Mouse (Mus musculus) MEL (cell line): ENCODE data around the gene Rbpms2. TPM values are rescaled to one million over a fixed set of nuclear protein-coding genes. Genes with fewer than 3 reads are reported as not detected.

Experiments
- DNase-seq: peaks from one replicate; pipeline ENCODE4 v3.0.0; 2011; ENCODE audit warnings: low read depth, low spot score
- H3K27ac ChIP-seq: 2 replicates; pipeline ENCODE4 v1.5.1; 2012; ENCODE audit warnings: low read depth, mild to moderate bottlenecking, control low read depth, low read length, moderate library complexity; ENCODE audit not compliant: control insufficient read depth
- H3K27me3 ChIP-seq, 2 experiments: fragments of 150-350 bp in 1 of 2; sonication (generic) in 1 of 2; 2 replicates each; pipeline ENCODE4 v1.6.1; 2012; ENCODE audit warnings: low read length in 2 of 2, mild to moderate bottlenecking in 2 of 2, improper control_type of control experiment in 1 of 2, moderate library complexity in 1 of 2; ENCODE audit not compliant: insufficient read depth in 2 of 2, control insufficient read depth in 1 of 2
- H3K36me3 ChIP-seq, 2 experiments: 2 replicates each; pipeline ENCODE4 v1.6.1; 2012 to 2014; ENCODE audit warnings: low read length in 2 of 2, improper control_type of control experiment in 1 of 2, inconsistent platforms in 1 of 2, mild to moderate bottlenecking in 1 of 2; ENCODE audit not compliant: insufficient read depth in 2 of 2, control insufficient read depth in 1 of 2
- H3K4me1 ChIP-seq, 2 experiments: fragments of 150-350 bp in 1 of 2; sonication (generic) in 1 of 2; 2 replicates each; pipeline ENCODE4 v1.6.1; 2012; ENCODE audit warnings: low read length in 2 of 2, improper control_type of control experiment in 1 of 2, mild to moderate bottlenecking in 1 of 2; ENCODE audit not compliant: insufficient read depth in 2 of 2, control insufficient read depth in 1 of 2
- H3K4me3 ChIP-seq, 2 experiments: fragments of 150-350 bp in 1 of 2; sonication (generic) in 1 of 2; 2 replicates each; pipeline ENCODE4 v1.5.1; 2012; ENCODE audit warnings: low read depth in 2 of 2, low read length in 2 of 2, mild to moderate bottlenecking in 2 of 2, moderate library complexity in 2 of 2, control low read depth in 1 of 2, improper control_type of control experiment in 1 of 2; ENCODE audit not compliant: control insufficient read depth in 1 of 2, insufficient read depth in 1 of 2
- H3K79me2 ChIP-seq: 2 replicates; pipeline ENCODE4 v1.6.1; 2012; ENCODE audit warnings: mild to moderate bottlenecking, low read length, moderate library complexity; ENCODE audit not compliant: control insufficient read depth, poor library complexity, insufficient read depth
- H3K9ac ChIP-seq: 2 replicates; pipeline ENCODE4 v1.6.1; 2012; ENCODE audit warnings: low read depth, mild to moderate bottlenecking, control low read depth, low read length, moderate library complexity; ENCODE audit not compliant: control insufficient read depth, poor library complexity, severe bottlenecking
- H3K9me3 ChIP-seq: fragments of 150-350 bp; sonication (generic); replicated peaks from 2 replicates; pipeline ENCODE4 v1.6.1; 2012; ENCODE audit warnings: mild to moderate bottlenecking, low read length, improper control_type of control experiment, moderate library complexity; ENCODE audit not compliant: insufficient read depth
- CHD1 ChIP-seq: IDR thresholded peaks from 2 replicates; pipeline ENCODE4 v1.6.1; 2012; ENCODE audit warnings: low read depth, mild to moderate bottlenecking, inconsistent platforms, low read length, improper control_type of control experiment
- E2F4 ChIP-seq: IDR thresholded peaks from 2 replicates; pipeline ENCODE4 v1.6.1; 2011; ENCODE audit warnings: low read depth, low read length, improper control_type of control experiment, borderline replicate concordance
- EP300 ChIP-seq, 2 experiments: IDR thresholded peaks; 2 replicates each; pipeline ENCODE4 v1.6.1; 2011; ENCODE audit warnings: improper control_type of control experiment in 2 of 2, low read length in 2 of 2, low read depth in 1 of 2, mild to moderate bottlenecking in 1 of 2
- ETS1 ChIP-seq: IDR thresholded peaks from 2 replicates; pipeline ENCODE4 v1.6.1; 2012; ENCODE audit warnings: low read depth, mild to moderate bottlenecking, inconsistent platforms, low read length, improper control_type of control experiment, moderate library complexity
- GABPA ChIP-seq: IDR thresholded peaks from 2 replicates; pipeline ENCODE4 v1.6.1; 2012; ENCODE audit warnings: low read depth, mild to moderate bottlenecking, inconsistent platforms, low read length, improper control_type of control experiment, moderate library complexity
- GATA1 ChIP-seq: IDR thresholded peaks from 2 replicates; pipeline ENCODE4 v1.6.1; 2011; ENCODE audit warnings: low read depth, low read length, improper control_type of control experiment
- HCFC1 ChIP-seq: IDR thresholded peaks from 2 replicates; pipeline ENCODE4 v1.6.1; 2012; ENCODE audit warnings: low read depth, mild to moderate bottlenecking, inconsistent platforms, low read length, improper control_type of control experiment, moderate library complexity
- JUND ChIP-seq: IDR thresholded peaks from 2 replicates; pipeline ENCODE4 v1.6.1; 2011; ENCODE audit warnings: low read depth, mild to moderate bottlenecking, improper control_type of control experiment, low read length
- MAFK ChIP-seq: IDR thresholded peaks from 2 replicates; pipeline ENCODE4 v1.6.1; 2011; ENCODE audit warnings: low read depth, mild to moderate bottlenecking, low read length, improper control_type of control experiment, borderline replicate concordance
- MAZ ChIP-seq: IDR thresholded peaks from 2 replicates; pipeline ENCODE4 v1.6.1; 2012; ENCODE audit warnings: low read depth, mild to moderate bottlenecking, inconsistent platforms, low read length, improper control_type of control experiment
- MYC ChIP-seq: IDR thresholded peaks from 2 replicates; pipeline ENCODE4 v1.6.1; 2011; ENCODE audit warnings: low read depth, mild to moderate bottlenecking, low read length, improper control_type of control experiment, moderate library complexity
- NRF1 ChIP-seq: IDR thresholded peaks from 2 replicates; pipeline ENCODE4 v1.6.1; 2014; ENCODE audit warnings: low read depth, mild to moderate bottlenecking, inconsistent platforms, low read length, improper control_type of control experiment, moderate library complexity; ENCODE audit not compliant: poor library complexity, insufficient read depth, severe bottlenecking
- POLR2A ChIP-seq, 2 experiments: IDR thresholded peaks; 2 replicates each; pipeline ENCODE4 v1.6.1; 2011 to 2012; ENCODE audit warnings: low read length in 2 of 2, mild to moderate bottlenecking in 2 of 2, control low read depth in 1 of 2, improper control_type of control experiment in 1 of 2, low read depth in 1 of 2, moderate library complexity in 1 of 2; ENCODE audit not compliant: control insufficient read depth in 1 of 2, insufficient read depth in 1 of 2, poor library complexity in 1 of 2
- POLR2AphosphoS2 ChIP-seq: IDR thresholded peaks from 2 replicates; pipeline ENCODE4 v1.6.1; 2011; ENCODE audit warnings: low read length, improper control_type of control experiment
- RAD21 ChIP-seq: IDR thresholded peaks from 2 replicates; pipeline ENCODE4 v1.6.1; 2011; ENCODE audit warnings: mild to moderate bottlenecking, low read depth, low read length, improper control_type of control experiment
- RCOR1 ChIP-seq: IDR thresholded peaks from 2 replicates; pipeline ENCODE4 v1.6.1; 2012; ENCODE audit warnings: low read depth, mild to moderate bottlenecking, inconsistent platforms, low read length, improper control_type of control experiment
- SIN3A ChIP-seq: IDR thresholded peaks from 2 replicates; pipeline ENCODE4 v1.6.1; 2012; ENCODE audit warnings: low read length, improper control_type of control experiment, inconsistent platforms
- SMC3 ChIP-seq: IDR thresholded peaks from 2 replicates; pipeline ENCODE4 v1.6.1; 2011; ENCODE audit warnings: low read depth, low read length, improper control_type of control experiment
- TAL1 ChIP-seq: IDR thresholded peaks from 2 replicates; pipeline ENCODE4 v1.6.1; 2012; ENCODE audit warnings: mild to moderate bottlenecking, inconsistent platforms, low read length, moderate library complexity, mixed read lengths
- TBP ChIP-seq: IDR thresholded peaks from 2 replicates; pipeline ENCODE4 v1.8.0; 2011; ENCODE audit warnings: low read depth, low read length, improper control_type of control experiment
- TCF12 ChIP-seq: IDR thresholded peaks from 2 replicates; pipeline ENCODE4 v1.6.1; 2014; ENCODE audit warnings: low read depth, mild to moderate bottlenecking, inconsistent platforms, low read length, improper control_type of control experiment, moderate library complexity
- UBTF ChIP-seq: IDR thresholded peaks from 2 replicates; pipeline ENCODE4 v1.6.1; 2012; ENCODE audit warnings: low read depth, mild to moderate bottlenecking, inconsistent platforms, low read length, improper control_type of control experiment, moderate library complexity, borderline replicate concordance; ENCODE audit not compliant: insufficient read depth
- USF1 ChIP-seq: IDR thresholded peaks from 2 replicates; pipeline ENCODE4 v1.6.1; 2014; ENCODE audit warnings: low read depth, mild to moderate bottlenecking, inconsistent platforms, low read length, improper control_type of control experiment, moderate library complexity
- USF2 ChIP-seq, 2 experiments: IDR thresholded peaks; 2 replicates each; pipeline ENCODE4 v1.6.1; 2011 to 2012; ENCODE audit warnings: improper control_type of control experiment in 2 of 2, low read length in 2 of 2, borderline replicate concordance in 1 of 2, inconsistent platforms in 1 of 2, low read depth in 1 of 2, mild to moderate bottlenecking in 1 of 2; ENCODE audit not compliant: insufficient read depth in 1 of 2
- ZC3H11A ChIP-seq: IDR thresholded peaks from 2 replicates; pipeline ENCODE4 v1.6.1; 2012; ENCODE audit warnings: low read depth, mild to moderate bottlenecking, inconsistent platforms, low read length, improper control_type of control experiment
- ZNF384 ChIP-seq: IDR thresholded peaks from 2 replicates; pipeline ENCODE4 v1.6.1; 2012; ENCODE audit warnings: low read depth, mild to moderate bottlenecking, inconsistent platforms, low read length, improper control_type of control experiment
- polyA plus RNA-seq, 2 experiments: library from polyadenylated mRNA; stranded (reverse) in 1 of 2; unstranded in 1 of 2; fragments of >175 nt in 1 of 2; fragments of >200 nt in 1 of 2; gene quantifications; 2 replicates each; pipeline versions ENCODE4 v1.2.1 to v1.2.4; 2012; ENCODE audit warnings: low replicate concordance in 2 of 2, low read depth in 1 of 2; ENCODE audit not compliant: insufficient read length in 2 of 2, insufficient read depth in 1 of 2, missing spikeins in 1 of 2
- total RNA-seq: library from RNA; depleted of rRNA; stranded (reverse); fragments of 300-350 nt; gene quantifications from 2 replicates; pipeline ENCODE4 v1.2.3, GENCODE M21; 2012

Gene Rbpms2
- total and polyA plus RNA-seq, 3 experiments = 0.22 TPM; not detected in 2

GRCm38 (mm10) chr9:65697356-65697755 lies 67.9 kb downstream of the Rbpms2 start:
- Histone ChIP-seq H3K4me1 (peaks cover 7 to 19% of the 10 kb centered on the region in 2 experiments), H3K9ac (no peak overlapping the region), H3K9me3 (no peaks in the 10 kb centered on the region), H3K36me3 (peaks cover 8 to 21% of the 10 kb centered on the region in 2 experiments), H3K79me2 (no peaks in the 10 kb centered on the region), H3K27ac (no peak overlapping the region), H3K27me3 (no peaks in the 10 kb centered on the region), H3K4me3 (no peak overlapping the region)
- TF ChIP-seq MAFK (no peak), E2F4 (no peak), RCOR1 (no peak), TCF12 (no peak), TAL1 (no peak), SIN3A (no peak), GATA1 (no peak), NRF1 (no peak), USF1 (no peak), POLR2A (IDR thresholded peaks at IDR 0.05; ENCODE audit: control insufficient read depth in 1 of 2, insufficient read depth in 1 of 2, low read depth in 1 of 2, low read length in 2 of 2, poor library complexity in 1 of 2) (no peak), CHD1 (no peak), TBP (no peak), ETS1 (no peak), POLR2AphosphoS2 (no peak), GABPA (no peak), UBTF (no peak), RAD21 (no peak), HCFC1 (no peak), ZC3H11A (no peak)
- DNase-seq = no peak

GRCm38 (mm10) chr9:65697992-65698391 lies 68.5 kb downstream of the Rbpms2 start:
- Histone ChIP-seq H3K36me3 (peaks cover 8 to 15% of the 10 kb centered on the region in 2 experiments), H3K4me1 (peaks cover 7 to 15% of the 10 kb centered on the region in 2 experiments), H3K4me3 (no peak overlapping the region), H3K9ac (no peak overlapping the region), H3K79me2 (no peaks in the 10 kb centered on the region), H3K9me3 (no peaks in the 10 kb centered on the region), H3K27ac (no peak overlapping the region), H3K27me3 (no peaks in the 10 kb centered on the region)
- DNase-seq = no peak
- TF ChIP-seq SMC3 = no peak
- TF ChIP-seq GABPA = no peak
- TF ChIP-seq RCOR1 = no peak
- no peak for TF ChIP-seq MYC
- TF ChIP-seq EP300 (IDR thresholded peaks at IDR 0.05; ENCODE audit: low read depth in 1 of 2, low read length in 2 of 2) = no peak
- TF ChIP-seq USF2 (IDR thresholded peaks at IDR 0.05; ENCODE audit: borderline replicate concordance in 1 of 2, insufficient read depth in 1 of 2, low read depth in 1 of 2, low read length in 2 of 2) = no peak
- no peak for TF ChIP-seq POLR2A (IDR thresholded peaks at IDR 0.05; ENCODE audit: control insufficient read depth in 1 of 2, insufficient read depth in 1 of 2, low read depth in 1 of 2, low read length in 2 of 2, poor library complexity in 1 of 2)
- no peak for TF ChIP-seq SIN3A
- no peak for TF ChIP-seq CHD1
- TF ChIP-seq POLR2AphosphoS2 = no peak
- no peak for TF ChIP-seq TAL1
- no peak for TF ChIP-seq E2F4
- no peak for TF ChIP-seq GATA1
- no peak for TF ChIP-seq JUND
- TF ChIP-seq TBP = no peak
- no peak for TF ChIP-seq MAZ
- no peak for TF ChIP-seq ZNF384
- no peak for TF ChIP-seq HCFC1
- no peak for TF ChIP-seq USF1
